Mouse (Mus musculus): Measurements from ENCODE around the gene Rab7. TPM values are rescaled to one million over a fixed set of nuclear protein-coding genes. Genes with fewer than 3 reads are reported as not detected.
"Not testable (repeated sequence)": the region's sequence is repeated elsewhere in the genome, so short reads cannot be mapped to it uniquely, and the experiment has no call there.

The Rab7 gene
- polyA plus RNA-seq, 1 experiment, result 78.5 TPM

GRCm38 (mm10) chr6:88009209-88009608 is 35.9 kb downstream of the Rab7 start:
- Histone ChIP-seq H3K27me3 (ENCODE audit: control insufficient read depth, insufficient read depth, low read length) (no peaks in the 10 kb centered on the region), H3K27ac (ENCODE audit: insufficient read depth, low read depth, low read length) (no peak overlapping the region), H3K4me1 (ENCODE audit: control insufficient read depth, insufficient read depth, insufficient read length, low read length) (no peaks in the 10 kb centered on the region), H3K4me3 (ENCODE audit: low read depth, low read length) (no peak overlapping the region), H3K36me3 (ENCODE audit: control insufficient read depth, insufficient read depth, low read length) (peaks cover 44% of the 10 kb centered on the region)
- 91% methylated on average over 4 of the region's 4 CpGs for WGBS
- TF ChIP-seq CTCF (IDR thresholded peaks at IDR 0.05; ENCODE audit: extremely low read depth, insufficient read length, insufficient replicate concordance, low read depth, low read length), result no peak
- no peak for TF ChIP-seq POLR2A (IDR thresholded peaks at IDR 0.05; ENCODE audit: low read depth, low read length)

GRCm38 (mm10) chr6:88004773-88005172 is 40.3 kb downstream of the Rab7 start:
- 91% methylated on average over 14 of the region's 14 CpGs for WGBS
- not testable (repeated sequence) for H3K4me1 ChIP-seq (ENCODE audit: control insufficient read depth, insufficient read depth, insufficient read length, low read length)
- peaks cover 63% of the 10 kb centered on the region for H3K36me3 ChIP-seq (ENCODE audit: control insufficient read depth, insufficient read depth, low read length)

GRCm38 (mm10) chr6:88003439-88003838 is 41.6 kb downstream of the Rab7 start:
- WGBS, result 63% methylated on average over 4 of the region's 4 CpGs
- peaks cover 55% of the 10 kb centered on the region for H3K36me3 ChIP-seq (ENCODE audit: control insufficient read depth, insufficient read depth, low read length)
- TF ChIP-seq CTCF (IDR thresholded peaks at IDR 0.05; ENCODE audit: extremely low read depth, insufficient read length, insufficient replicate concordance, low read depth, low read length) (no peak), POLR2A (IDR thresholded peaks at IDR 0.05; ENCODE audit: low read depth, low read length) (no peak)
- no peak overlapping the region for H3K27ac ChIP-seq (ENCODE audit: insufficient read depth, low read depth, low read length)
- H3K4me3 ChIP-seq (ENCODE audit: low read depth, low read length), result no peak overlapping the region
- H3K4me1 ChIP-seq (ENCODE audit: control insufficient read depth, insufficient read depth, insufficient read length, low read length), result no peaks in the 10 kb centered on the region
- no peaks in the 10 kb centered on the region for H3K27me3 ChIP-seq (ENCODE audit: control insufficient read depth, insufficient read depth, low read length)

More at GRCm38 (mm10) chr6:88004773-88005172, 40.3 kb downstream of the Rab7 start:
- not testable (repeated sequence) for H3K27ac ChIP-seq (ENCODE audit: insufficient read depth, low read depth, low read length); H3K4me3 ChIP-seq (ENCODE audit: low read depth, low read length); H3K27me3 ChIP-seq (ENCODE audit: control insufficient read depth, insufficient read depth, low read length)

GRCm38 (mm10) chr6:87998358-87998757 is 46.7 kb downstream of the Rab7 start:
- Histone ChIP-seq H3K36me3 (ENCODE audit: control insufficient read depth, insufficient read depth, low read length) (peaks cover 31% of the 10 kb centered on the region), H3K27me3 (ENCODE audit: control insufficient read depth, insufficient read depth, low read length) (no peaks in the 10 kb centered on the region), H3K4me1 (ENCODE audit: control insufficient read depth, insufficient read depth, insufficient read length, low read length) (peaks cover 10% of the 10 kb centered on the region), H3K27ac (ENCODE audit: insufficient read depth, low read depth, low read length) (no peak overlapping the region), H3K4me3 (ENCODE audit: low read depth, low read length) (no peak overlapping the region)
- no peak for TF ChIP-seq POLR2A (IDR thresholded peaks at IDR 0.05; ENCODE audit: low read depth, low read length)
- TF ChIP-seq CTCF (IDR thresholded peaks at IDR 0.05; ENCODE audit: extremely low read depth, insufficient read length, insufficient replicate concordance, low read depth, low read length), result no peak
- 82% methylated on average over 4 of the region's 4 CpGs for WGBS

- peak; percentile 69; the same call in 1 of the 2 replicates for TF ChIP-seq CTCF (IDR thresholded peaks at IDR 0.05; ENCODE audit: extremely low read depth, insufficient read length, insufficient replicate concordance, low read depth, low read length)
- TF ChIP-seq POLR2A (IDR thresholded peaks at IDR 0.05; ENCODE audit: low read depth, low read length), result no peak
- H3K36me3 ChIP-seq (ENCODE audit: control insufficient read depth, insufficient read depth, low read length), result peaks cover 25% of the 10 kb centered on the region
- H3K4me1 ChIP-seq (ENCODE audit: control insufficient read depth, insufficient read depth, insufficient read length, low read length), result peaks cover 14% of the 10 kb centered on the region
- no peaks in the 10 kb centered on the region for H3K27me3 ChIP-seq (ENCODE audit: control insufficient read depth, insufficient read depth, low read length)
- no peak overlapping the region for H3K4me3 ChIP-seq (ENCODE audit: low read depth, low read length)
- 54% methylated on average over 7 of the region's 7 CpGs for WGBS
- H3K27ac ChIP-seq (ENCODE audit: insufficient read depth, low read depth, low read length), result no peak overlapping the region
These were observed 47.3 kb downstream of the Rab7 start for GRCm38 (mm10) chr6:87997706-87998265.

DNA sequence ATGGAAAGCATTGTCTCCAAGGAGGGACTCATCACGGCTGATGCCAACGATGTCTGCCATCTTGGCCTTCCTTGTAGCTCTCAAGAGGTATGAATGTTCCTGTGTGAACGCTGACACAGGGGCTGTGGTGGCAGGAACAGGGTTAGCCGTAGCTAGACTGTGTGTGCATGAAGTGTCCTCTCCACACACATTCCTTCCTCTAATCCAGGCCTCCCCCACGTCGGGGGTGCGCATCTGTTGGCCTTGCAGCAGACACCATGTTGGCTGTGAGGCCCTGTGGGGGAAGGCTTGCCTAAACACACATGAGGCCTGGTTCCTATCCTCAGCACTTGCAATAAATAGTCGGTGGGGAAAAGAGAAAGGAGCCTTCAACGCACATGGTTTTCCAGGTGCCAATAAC is 48.5 kb downstream of the Rab7 start:
- no peak overlapping the region for H3K27ac ChIP-seq (ENCODE audit: insufficient read depth, low read depth, low read length)
- no peak overlapping the region for H3K4me3 ChIP-seq (ENCODE audit: low read depth, low read length)
- 82% methylated on average over 9 of the region's 9 CpGs for WGBS
- TF ChIP-seq POLR2A (IDR thresholded peaks at IDR 0.05; ENCODE audit: low read depth, low read length), result no peak
- TF ChIP-seq CTCF (IDR thresholded peaks at IDR 0.05; ENCODE audit: extremely low read depth, insufficient read length, insufficient replicate concordance, low read depth, low read length), result no peak
- peaks cover 14% of the 10 kb centered on the region for H3K36me3 ChIP-seq (ENCODE audit: control insufficient read depth, insufficient read depth, low read length)
- H3K4me1 ChIP-seq (ENCODE audit: control insufficient read depth, insufficient read depth, insufficient read length, low read length), result peaks cover 16% of the 10 kb centered on the region
- H3K27me3 ChIP-seq (ENCODE audit: control insufficient read depth, insufficient read depth, low read length), result no peaks in the 10 kb centered on the region

DNA sequence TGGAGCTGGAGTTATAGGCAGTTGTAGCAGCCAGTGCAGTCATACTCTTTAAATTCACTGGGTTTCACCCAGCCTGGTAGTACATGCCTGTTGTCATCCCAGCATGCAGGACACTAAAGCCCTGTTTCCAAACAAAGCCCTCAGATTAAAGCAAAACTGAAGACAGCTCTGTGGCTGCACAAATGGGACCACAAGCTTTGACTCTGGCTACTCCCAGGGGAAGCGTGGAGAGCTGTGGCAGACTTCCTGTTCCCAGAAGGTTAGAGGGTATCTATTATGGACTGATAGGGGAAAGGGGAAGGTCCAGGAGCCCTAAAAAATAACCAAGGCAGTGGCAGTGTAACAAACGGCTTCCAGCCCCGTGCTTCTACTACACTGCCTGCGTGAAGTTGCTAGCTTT is 49.6 kb downstream of the Rab7 start:
- TF ChIP-seq POLR2A (IDR thresholded peaks at IDR 0.05; ENCODE audit: low read depth, low read length) (no peak), CTCF (IDR thresholded peaks at IDR 0.05; ENCODE audit: extremely low read depth, insufficient read length, insufficient replicate concordance, low read depth, low read length) (no peak)
- Histone ChIP-seq H3K4me1 (ENCODE audit: control insufficient read depth, insufficient read depth, insufficient read length, low read length) (peaks cover 18% of the 10 kb centered on the region), H3K36me3 (ENCODE audit: control insufficient read depth, insufficient read depth, low read length) (peaks cover 5% of the 10 kb centered on the region; the same call in 1 of the 2 replicates), H3K4me3 (ENCODE audit: low read depth, low read length) (no peak overlapping the region), H3K27me3 (ENCODE audit: control insufficient read depth, insufficient read depth, low read length) (no peaks in the 10 kb centered on the region), H3K27ac (ENCODE audit: insufficient read depth, low read depth, low read length) (no peak overlapping the region)
- WGBS, result 71% methylated on average over 4 of the region's 4 CpGs
